Mouse (Mus musculus) right cerebral cortex, postnatal 14 days (tissue): ENCODE results near the gene Srcin1.

Experiments
- DNase-seq: peaks from one replicate; pipeline ENCODE4 v3.0.0; 2022

Srcin1 gene

GRCm38 (mm10) chr11:97547957-97548706 lies 27.9 kb downstream of the Srcin1 start:
- DNase-seq: no peak

GRCm38 (mm10) chr11:97546804-97547411 lies 29.1 kb downstream of the Srcin1 start:
- no peak for DNase-seq

GRCm38 (mm10) chr11:97545808-97546560 lies 30.0 kb downstream of the Srcin1 start:
- no peak for DNase-seq

GRCm38 (mm10) chr11:97543883-97544282 lies 32.1 kb downstream of the Srcin1 start:
- DNase-seq: no peak

GRCm38 (mm10) chr11:97543181-97543733 lies 32.7 kb downstream of the Srcin1 start:
- DNase-seq: no peak

GRCm38 (mm10) chr11:97542171-97543150 lies 33.5 kb downstream of the Srcin1 start:
- DNase-seq: no peak

- no peak for DNase-seq
These were observed 35.4 kb downstream of the Srcin1 start for GRCm38 (mm10) chr11:97540604-97541003.

- no peak for DNase-seq
These were observed 35.9 kb downstream of the Srcin1 start for GRCm38 (mm10) chr11:97540136-97540535.

GRCm38 (mm10) chr11:97539622-97540021 lies 36.4 kb downstream of the Srcin1 start:
- no peak for DNase-seq

- no peak for DNase-seq
These were observed 38.4 kb downstream of the Srcin1 start for GRCm38 (mm10) chr11:97537580-97538089.

GRCm38 (mm10) chr11:97536835-97537579 lies 39.0 kb downstream of the Srcin1 start:
- DNase-seq: no peak

- DNase-seq: no peak
These were observed 39.8 kb downstream of the Srcin1 start for GRCm38 (mm10) chr11:97536083-97536747.

GRCm38 (mm10) chr11:97535660-97536059 lies 40.3 kb downstream of the Srcin1 start:
- no peak for DNase-seq

GRCm38 (mm10) chr11:97535308-97535630 lies 40.7 kb downstream of the Srcin1 start:
- no peak for DNase-seq

GRCm38 (mm10) chr11:97534442-97535307 lies 41.3 kb downstream of the Srcin1 start:
- peak; percentile 61 for DNase-seq

GRCm38 (mm10) chr11:97533653-97534052 lies 42.3 kb downstream of the Srcin1 start:
- no peak for DNase-seq

GRCm38 (mm10) chr11:97532950-97533582 lies 42.9 kb downstream of the Srcin1 start:
- no peak for DNase-seq

- DNase-seq: no peak
These were observed 43.6 kb downstream of the Srcin1 start for GRCm38 (mm10) chr11:97532354-97532753.
